Mouse (Mus musculus) kidney, embryonic 14.5 days (tissue): Measurements from ENCODE around the gene Fam114a1. TPM values are rescaled to one million over a fixed set of nuclear protein-coding genes. Genes with fewer than 3 reads are reported as not detected.
A peak's percentile ranks its signal among the peaks of the same experiment; 100 is the strongest.

Experiments used
- ATAC-seq: fragments of 200-750 bp; cut with Nextera tagmentation; 2 replicates; pipeline ENCODE4 v1.8.0; 2017; ENCODE audit warnings: moderate number of reproducible peaks, mild to moderate bottlenecking, moderate TSS enrichment, moderate library complexity; ENCODE audit not compliant: low FRiP score, low TSS enrichment
- H3K27ac ChIP-seq: fragments of 300-500 bp; sonication (generic); 2 replicates; pipeline ENCODE4 v1.5.1; 2014; ENCODE audit warnings: low read depth, mild to moderate bottlenecking, low read length, moderate library complexity, mixed read lengths
- H3K27me3 ChIP-seq: fragments of 300-500 bp; sonication (generic); 2 replicates; pipeline ENCODE4 v1.6.1; 2014; ENCODE audit warnings: mild to moderate bottlenecking, low read length; ENCODE audit not compliant: control insufficient read depth, insufficient read depth
- H3K36me3 ChIP-seq: fragments of 300-500 bp; sonication (generic); 2 replicates; pipeline ENCODE4 v1.6.1; 2014; ENCODE audit warnings: low read length, mixed read lengths; ENCODE audit not compliant: control insufficient read depth, insufficient read depth
- H3K4me1 ChIP-seq: fragments of 300-500 bp; sonication (generic); 2 replicates; pipeline ENCODE4 v1.6.1; 2014; ENCODE audit warnings: low read length, mixed read lengths; ENCODE audit not compliant: control insufficient read depth, insufficient read depth
- H3K4me2 ChIP-seq: fragments of 300-500 bp; sonication (generic); replicated peaks from 2 replicates; pipeline ENCODE4 v1.6.1; 2014; ENCODE audit warnings: low read depth, mild to moderate bottlenecking, low read length
- H3K4me3 ChIP-seq: fragments of 300-500 bp; sonication (generic); 2 replicates; pipeline ENCODE4 v1.5.1; 2014; ENCODE audit warnings: mild to moderate bottlenecking, low read length
- H3K9ac ChIP-seq: fragments of 300-500 bp; sonication (generic); 2 replicates; pipeline ENCODE4 v1.6.1; 2014; ENCODE audit warnings: low read depth, mild to moderate bottlenecking, low read length, moderate library complexity
- H3K9me3 ChIP-seq: fragments of 300-500 bp; sonication (generic); 2 replicates; pipeline ENCODE4 v1.6.1; 2016; ENCODE audit warnings: low read length; ENCODE audit not compliant: control insufficient read depth
- WGBS: fragments of 180-500 bp; shearing (Covaris S2); extraction: QIAGEN DNeasy Blood & Tissue Kit; methylation state at CpG from one replicate; pipeline ENCODE4 v1.1.7; 2014; 5-methylcytosine and 5-hydroxymethylcytosine counted together
- polyA plus RNA-seq: library from polyadenylated mRNA; unstranded; fragments of >200 nt; fragmentation: Nextera tagmentation; extraction: Ambion mirVana; gene quantifications from 2 replicates; pipeline ENCODE4 v1.2.1, GENCODE M21; 2014

The Fam114a1 gene
- polyA plus RNA-seq, 1 experiment from 2014 or later = 30.2 TPM

DNA sequence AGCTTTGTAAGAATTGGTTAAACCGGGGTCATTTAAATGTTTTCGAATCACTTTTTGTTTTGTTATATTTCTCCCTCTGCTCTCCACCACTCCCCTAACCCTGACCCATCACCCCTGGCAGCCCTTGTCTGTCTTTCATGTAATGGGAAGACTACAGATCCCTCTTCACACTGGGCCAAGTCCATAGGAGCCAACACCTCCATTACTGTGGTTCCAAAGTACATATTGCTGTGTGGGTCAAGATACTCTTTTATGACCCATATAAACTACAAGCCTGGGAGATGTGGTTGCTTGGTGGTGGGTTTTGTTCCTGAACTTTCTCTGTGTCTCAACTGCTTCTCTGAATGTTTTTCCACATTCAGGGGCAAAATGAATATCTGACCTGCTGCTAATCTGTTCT, 25.5 kb downstream of the Fam114a1 start:
- H3K27ac ChIP-seq = no peak overlapping the region
- no peaks in the 10 kb centered on the region for H3K27me3 ChIP-seq
- ATAC-seq = no peak
- no peak overlapping the region for H3K4me2 ChIP-seq
- H3K4me3 ChIP-seq = no peak overlapping the region
- H3K36me3 ChIP-seq = peaks cover 17% of the 10 kb centered on the region; the same call in 1 of the 2 replicates
- H3K9ac ChIP-seq = no peak overlapping the region
- WGBS = 95% methylated on average over 2 of the region's 2 CpGs
- no peaks in the 10 kb centered on the region for H3K9me3 ChIP-seq
- no peaks in the 10 kb centered on the region for H3K4me1 ChIP-seq

DNA sequence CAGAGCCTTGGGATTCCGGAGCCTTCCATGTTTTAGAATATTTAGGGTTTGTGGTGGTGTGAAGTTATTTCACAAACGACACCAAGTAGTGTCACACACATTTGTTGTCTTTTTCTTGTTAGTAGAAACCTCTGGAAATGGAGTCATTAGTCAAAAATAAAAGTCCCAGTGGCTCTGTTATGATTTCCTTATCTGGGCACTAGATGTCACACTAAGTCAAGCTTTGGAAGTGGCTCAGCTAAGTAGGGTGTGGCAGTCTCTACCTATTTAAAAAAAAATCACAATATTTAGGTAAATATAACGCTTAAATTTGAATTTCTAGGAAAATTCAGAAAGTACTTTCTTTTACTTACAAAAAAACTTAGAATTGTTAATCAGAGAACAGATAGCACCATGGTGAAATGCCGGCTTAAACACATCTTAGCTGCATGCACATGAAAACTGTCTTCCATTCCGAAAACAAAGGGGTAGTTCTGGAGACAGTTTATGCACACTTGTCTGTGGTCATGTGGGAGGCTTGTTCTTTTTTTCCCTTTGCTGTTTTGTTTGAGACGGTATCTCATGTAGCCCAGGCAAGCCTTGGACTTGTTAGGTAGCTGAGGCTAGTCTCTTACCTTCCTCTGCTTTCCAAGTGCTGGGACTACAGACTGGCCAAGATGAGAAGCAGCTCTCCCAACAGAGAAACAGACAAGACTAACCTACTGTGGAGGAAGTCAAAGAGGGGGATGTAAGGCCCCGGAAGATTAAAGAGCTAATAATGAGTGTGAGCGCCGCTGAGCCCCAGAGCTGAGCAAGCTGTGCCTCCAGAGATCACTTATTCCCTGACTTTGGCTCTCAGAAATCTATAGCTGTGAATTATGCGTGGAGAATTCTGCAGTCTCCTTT, 33.3 kb downstream of the Fam114a1 start:
- no peak overlapping the region for H3K4me2 ChIP-seq
- no peaks in the 10 kb centered on the region for H3K27me3 ChIP-seq
- peak overlapping the region; percentile 55; the same call in 1 of the 2 replicates for H3K27ac ChIP-seq

DNA sequence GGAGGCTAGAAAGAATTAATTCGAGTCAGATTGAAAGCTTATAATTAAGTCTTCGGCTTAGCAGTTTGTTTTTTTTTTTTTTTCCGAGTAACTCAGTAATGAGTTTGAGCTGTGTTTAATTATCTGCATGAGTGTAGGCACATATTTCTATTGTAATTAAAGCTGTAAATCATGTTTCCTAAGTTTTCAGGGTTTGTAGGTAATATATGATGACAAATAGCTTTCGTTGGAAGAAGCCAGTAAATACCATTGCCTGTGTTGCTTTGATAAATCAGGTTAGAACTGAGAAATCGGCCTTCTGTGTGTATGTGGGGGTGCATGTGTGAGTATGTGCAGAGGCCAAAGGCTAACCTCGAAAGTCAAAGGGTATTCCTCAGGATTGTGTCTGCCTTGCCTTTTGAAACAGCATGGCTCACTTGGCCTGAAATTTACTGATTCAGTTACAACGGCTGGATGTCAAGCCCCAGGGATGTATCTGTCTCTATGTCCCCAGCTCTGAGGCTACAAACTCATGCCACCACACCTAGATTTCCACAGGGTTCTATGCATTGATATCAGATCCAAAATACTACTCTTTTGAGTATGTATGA, 34.2 kb downstream of the Fam114a1 start:
- Histone ChIP-seq H3K4me2 (no peak overlapping the region), H3K9ac (no peak overlapping the region), H3K4me1 (peaks cover 12% of the 10 kb centered on the region), H3K27ac (no peak overlapping the region), H3K27me3 (no peaks in the 10 kb centered on the region), H3K9me3 (no peaks in the 10 kb centered on the region), H3K36me3 (peaks cover 2% of the 10 kb centered on the region; the same call in 1 of the 2 replicates), H3K4me3 (no peak overlapping the region)
- no peak for ATAC-seq
- 45% methylated on average over 7 of the region's 7 CpGs for WGBS

More for the DNA sequence above, 33.3 kb downstream of the Fam114a1 start:
- H3K9ac ChIP-seq = no peak overlapping the region
- no peak overlapping the region for H3K4me3 ChIP-seq
- peaks cover 12% of the 10 kb centered on the region for H3K4me1 ChIP-seq
- 53% methylated on average over 10 of the region's 10 CpGs for WGBS
- ATAC-seq = no peak
- no peaks in the 10 kb centered on the region for H3K9me3 ChIP-seq
- H3K36me3 ChIP-seq = peaks cover 2% of the 10 kb centered on the region; the same call in 1 of the 2 replicates

DNA sequence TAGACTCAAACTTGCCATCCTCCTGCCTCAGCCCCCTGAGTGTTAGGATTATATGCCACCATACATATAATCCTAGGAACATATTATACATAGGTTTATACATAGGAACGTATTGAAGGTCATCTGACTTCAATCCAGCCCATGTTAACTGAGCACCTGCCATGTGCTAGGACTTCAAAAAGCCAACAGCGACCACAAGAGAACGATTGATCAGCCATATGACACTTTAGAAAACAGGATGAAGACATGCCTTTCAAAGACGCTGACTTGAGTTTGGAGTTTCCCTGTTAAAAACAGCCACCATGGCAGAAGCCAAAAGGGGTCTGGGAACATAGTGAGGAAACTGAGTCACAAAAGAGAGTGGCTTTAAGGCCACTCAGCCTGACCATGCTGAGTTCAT, 35.4 kb downstream of the Fam114a1 start:
- Histone ChIP-seq H3K4me1 (peaks cover 12% of the 10 kb centered on the region), H3K4me3 (no peak overlapping the region), H3K36me3 (peaks cover 12% of the 10 kb centered on the region), H3K4me2 (no peak overlapping the region), H3K27ac (no peak overlapping the region), H3K9ac (no peak overlapping the region), H3K27me3 (no peaks in the 10 kb centered on the region), H3K9me3 (peaks cover 6% of the 10 kb centered on the region; the same call in 1 of the 2 replicates)
- ATAC-seq = no peak
- 88% methylated on average over 4 of the region's 4 CpGs for whole genome bisulfite sequencing

DNA sequence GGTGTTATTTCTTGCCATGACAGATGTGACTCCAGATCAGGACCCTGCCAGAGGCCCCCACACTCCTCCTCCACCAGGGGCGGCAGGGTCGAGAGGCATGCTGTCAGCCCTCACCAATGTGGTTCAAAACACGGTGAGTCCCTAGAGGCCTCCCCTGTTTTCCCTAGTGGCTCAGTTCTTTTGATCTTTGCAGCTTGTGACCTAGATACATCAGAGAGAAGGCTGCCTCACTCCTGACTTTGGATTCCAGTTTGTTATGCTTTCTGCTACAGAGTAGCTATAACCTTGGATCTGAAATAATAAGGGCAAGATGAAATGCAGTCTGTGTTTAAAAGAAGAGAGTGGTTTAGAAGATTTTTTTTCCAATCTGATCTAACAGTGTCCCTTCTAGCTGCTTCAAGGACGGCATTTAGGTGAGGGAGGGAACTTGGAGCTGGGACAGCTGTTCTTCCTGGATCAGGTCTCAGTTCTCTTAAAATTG, 36.2 kb downstream of the Fam114a1 start:
- 12% methylated on average over 4 of the region's 4 CpGs for WGBS
- H3K36me3 ChIP-seq = peaks cover 15% of the 10 kb centered on the region
- ATAC-seq = no peak; the same call in 1 of the 2 replicates
- peaks cover 9% of the 10 kb centered on the region; the same call in 1 of the 2 replicates for H3K9me3 ChIP-seq
- no peak overlapping the region for H3K9ac ChIP-seq
- H3K4me1 ChIP-seq = peaks cover 12% of the 10 kb centered on the region
- no peak overlapping the region for H3K27ac ChIP-seq
- no peak overlapping the region for H3K4me2 ChIP-seq
- H3K4me3 ChIP-seq = no peak overlapping the region
- H3K27me3 ChIP-seq = no peaks in the 10 kb centered on the region

DNA sequence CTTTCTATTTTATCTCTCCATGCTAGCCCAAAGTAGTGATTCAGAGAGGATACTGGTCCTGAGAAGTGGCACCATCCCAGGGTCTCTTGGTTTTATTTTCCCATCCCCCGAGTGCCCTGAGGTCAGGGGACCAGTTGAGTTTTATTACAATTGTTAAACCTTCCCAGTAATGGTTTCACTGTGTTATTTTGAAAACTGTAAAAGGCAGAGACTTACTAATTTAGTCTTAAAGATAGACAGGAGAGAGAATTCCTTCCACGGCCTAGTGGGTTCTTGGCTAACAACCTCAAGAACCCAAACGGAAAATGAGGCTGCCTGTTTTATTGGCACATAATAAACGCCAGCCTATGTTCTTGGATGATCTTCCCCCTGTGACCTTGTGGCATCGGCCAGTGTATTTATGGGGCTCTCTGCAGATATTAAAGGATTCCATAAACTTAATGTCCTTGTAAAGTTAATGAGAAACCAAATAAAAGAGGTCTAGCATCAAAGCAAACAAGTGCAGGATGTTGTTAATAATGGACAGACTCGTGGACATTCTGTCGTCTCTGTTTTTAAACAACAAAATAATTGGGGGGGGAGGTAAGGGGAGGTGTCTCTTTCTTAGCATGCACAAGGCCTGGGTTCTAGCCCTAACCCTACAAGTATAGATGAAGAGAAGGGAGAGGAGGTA, 42.2 kb downstream of the Fam114a1 start:
- Histone ChIP-seq H3K27ac (no peak overlapping the region), H3K27me3 (no peaks in the 10 kb centered on the region), H3K4me1 (no peaks in the 10 kb centered on the region), H3K4me3 (no peak overlapping the region), H3K9me3 (peaks cover 9% of the 10 kb centered on the region; the same call in 1 of the 2 replicates), H3K36me3 (peaks cover 15% of the 10 kb centered on the region), H3K4me2 (no peak overlapping the region), H3K9ac (no peak overlapping the region)
- no peak for ATAC-seq
- WGBS = 21% methylated on average over 7 of the region's 7 CpGs

DNA sequence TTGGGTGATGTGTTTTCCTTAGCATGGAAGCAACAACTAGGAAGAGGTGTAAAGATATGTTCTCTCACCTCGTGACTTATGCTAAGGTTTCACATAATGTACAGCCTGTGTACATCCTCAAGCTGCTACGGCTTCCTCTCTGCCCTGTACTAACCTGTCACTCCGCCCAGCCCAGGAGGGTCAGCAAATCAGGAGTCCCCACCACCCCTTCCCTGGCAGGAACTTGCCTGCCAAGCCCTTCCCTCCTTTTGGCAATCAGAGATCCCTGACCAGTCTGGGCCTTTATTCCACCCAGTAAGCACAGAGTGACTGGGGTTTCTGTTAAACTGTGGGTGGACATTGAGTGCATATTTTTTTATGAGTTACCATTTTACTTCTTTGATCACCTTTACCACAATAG, 45.6 kb downstream of the Fam114a1 start:
- no peak for ATAC-seq
- Histone ChIP-seq H3K27ac (no peak overlapping the region), H3K9ac (no peak overlapping the region), H3K9me3 (peaks cover under 1% of the 10 kb centered on the region; the same call in 1 of the 2 replicates), H3K27me3 (no peaks in the 10 kb centered on the region), H3K4me3 (no peak overlapping the region), H3K4me2 (no peak overlapping the region), H3K36me3 (peaks cover 6% of the 10 kb centered on the region; the same call in 1 of the 2 replicates), H3K4me1 (no peaks in the 10 kb centered on the region)
- WGBS = 83% methylated on average over 3 of the region's 3 CpGs

DNA sequence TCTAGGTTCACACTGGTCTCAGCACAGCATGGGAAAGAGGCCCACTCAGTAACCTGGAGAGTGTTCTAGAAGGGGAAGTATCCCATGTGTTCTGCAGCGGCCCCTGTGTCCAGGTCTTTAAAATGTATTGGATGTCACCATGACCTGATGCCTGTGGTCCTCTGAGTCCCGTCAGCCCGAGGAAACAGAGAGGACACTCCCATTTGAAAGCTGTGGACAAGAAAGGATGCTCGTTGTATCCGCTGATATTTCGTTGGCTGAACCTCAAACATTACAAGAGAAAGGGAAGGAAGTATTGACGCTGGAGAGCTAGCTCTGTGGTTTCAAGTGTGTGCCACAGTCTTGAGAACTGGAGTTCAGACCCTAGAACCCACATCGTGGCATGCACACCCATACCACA, 49.2 kb downstream of the Fam114a1 start:
- peaks cover 25% of the 10 kb centered on the region; the same call in 1 of the 2 replicates for H3K36me3 ChIP-seq
- ATAC-seq = no peak
- 80% methylated on average over 8 of the region's 8 CpGs for WGBS

More for the DNA sequence above, 49.2 kb downstream of the Fam114a1 start:
- Histone ChIP-seq H3K4me2 (no peak overlapping the region), H3K4me1 (no peaks in the 10 kb centered on the region), H3K9ac (no peak overlapping the region), H3K27ac (no peak overlapping the region), H3K4me3 (no peak overlapping the region), H3K27me3 (no peaks in the 10 kb centered on the region), H3K9me3 (no peaks in the 10 kb centered on the region)
